Mouse (Mus musculus) cerebellum, adult 2 months (tissue): ENCODE measurements at regions not wholly inside any gene's neighbourhood (a gene's known extent, or its start where the extent isn't known, plus 50 kb on each side); places are given as distances from the start of the nearest gene placed in this dataset.

ENCODE experiments used
- CTCF ChIP-seq: fragments of 200-500 bp; IDR thresholded peaks from 2 replicates; pipeline ENCODE4 v1.5.1; 2011; ENCODE audit warnings: low read depth, mild to moderate bottlenecking, control low read depth, low read length, moderate library complexity, borderline replicate concordance; ENCODE audit not compliant: insufficient read depth
- POLR2A ChIP-seq: fragments of 200-500 bp; IDR thresholded peaks from 2 replicates; pipeline ENCODE4 v1.6.1; 2011; ENCODE audit warnings: low read length, control low read depth, borderline replicate concordance; ENCODE audit not compliant: insufficient read depth

- no peak for TF ChIP-seq POLR2A
- TF ChIP-seq CTCF, result no peak
Measured at GRCm38 (mm10) chr4:154731345-154731744, 63.7 kb upstream of the Actrt2 start.
